Mouse (Mus musculus): ENCODE data around the gene 1700029P11Rik. TPM values are rescaled to one million over a fixed set of nuclear protein-coding genes. Genes with fewer than 3 reads are reported as not detected.
A peak's percentile ranks its signal among the peaks of the same experiment; 100 is the strongest.

1700029P11Rik gene
- not detected in 2 replicates for total RNA-seq (2017)

GRCm38 (mm10) chr15:81980321-81980720 is at the start of gene 1700029P11Rik:
1700029P11Rik (plus strand) TSS chr15:81980540.
- ATAC-seq (ENCODE audit: extremely low read depth, insufficient number of reproducible peaks, low FRiP score, poor library complexity, severe bottlenecking), result no peak

- peak; percentile 54; the same call in 1 of the 2 replicates for ATAC-seq (ENCODE audit: extremely low read depth, insufficient number of reproducible peaks, low FRiP score, poor library complexity, severe bottlenecking)
Observed at GRCm38 (mm10) chr15:81932951-81933470, 47.3 kb upstream of the 1700029P11Rik start.

GRCm38 (mm10) chr15:81933986-81934385 is 46.4 kb upstream of the 1700029P11Rik start:
- peak; percentile 37; the same call in 1 of the 2 replicates for ATAC-seq (ENCODE audit: extremely low read depth, insufficient number of reproducible peaks, low FRiP score, poor library complexity, severe bottlenecking)

- no peak for ATAC-seq (ENCODE audit: extremely low read depth, insufficient number of reproducible peaks, low FRiP score, poor library complexity, severe bottlenecking)
Observed at GRCm38 (mm10) chr15:81935869-81936637, 44.3 kb upstream of the 1700029P11Rik start.

GRCm38 (mm10) chr15:81936679-81937078 is 43.7 kb upstream of the 1700029P11Rik start, which contains the start of gene Csdc2:
Csdc2 (plus strand) TSS chr15:81936759.
- no peak for ATAC-seq (ENCODE audit: extremely low read depth, insufficient number of reproducible peaks, low FRiP score, poor library complexity, severe bottlenecking)

GRCm38 (mm10) chr15:81937098-81937972 is 43.0 kb upstream of the 1700029P11Rik start:
- ATAC-seq (ENCODE audit: extremely low read depth, insufficient number of reproducible peaks, low FRiP score, poor library complexity, severe bottlenecking), result no peak

- ATAC-seq (ENCODE audit: extremely low read depth, insufficient number of reproducible peaks, low FRiP score, poor library complexity, severe bottlenecking), result no peak
Observed at GRCm38 (mm10) chr15:81938246-81938645, 42.1 kb upstream of the 1700029P11Rik start.

GRCm38 (mm10) chr15:81939157-81939715 is 41.1 kb upstream of the 1700029P11Rik start:
- no peak for ATAC-seq (ENCODE audit: extremely low read depth, insufficient number of reproducible peaks, low FRiP score, poor library complexity, severe bottlenecking)

- no peak for ATAC-seq (ENCODE audit: extremely low read depth, insufficient number of reproducible peaks, low FRiP score, poor library complexity, severe bottlenecking)
Observed at GRCm38 (mm10) chr15:81939774-81940173, 40.6 kb upstream of the 1700029P11Rik start.

GRCm38 (mm10) chr15:81940219-81940618 is 40.1 kb upstream of the 1700029P11Rik start:
- ATAC-seq (ENCODE audit: extremely low read depth, insufficient number of reproducible peaks, low FRiP score, poor library complexity, severe bottlenecking), result no peak

GRCm38 (mm10) chr15:81941010-81941409 is 39.3 kb upstream of the 1700029P11Rik start:
- no peak for ATAC-seq (ENCODE audit: extremely low read depth, insufficient number of reproducible peaks, low FRiP score, poor library complexity, severe bottlenecking)

- ATAC-seq (ENCODE audit: extremely low read depth, insufficient number of reproducible peaks, low FRiP score, poor library complexity, severe bottlenecking), result no peak
Observed at GRCm38 (mm10) chr15:81943176-81943749, 37.1 kb upstream of the 1700029P11Rik start.

- ATAC-seq (ENCODE audit: extremely low read depth, insufficient number of reproducible peaks, low FRiP score, poor library complexity, severe bottlenecking), result no peak
Observed at GRCm38 (mm10) chr15:81949076-81949475, 31.3 kb upstream of the 1700029P11Rik start.

- ATAC-seq (ENCODE audit: extremely low read depth, insufficient number of reproducible peaks, low FRiP score, poor library complexity, severe bottlenecking), result no peak
Observed at GRCm38 (mm10) chr15:81949476-81950131, 30.7 kb upstream of the 1700029P11Rik start.

- ATAC-seq (ENCODE audit: extremely low read depth, insufficient number of reproducible peaks, low FRiP score, poor library complexity, severe bottlenecking), result no peak
Observed at GRCm38 (mm10) chr15:81950716-81951115, 29.6 kb upstream of the 1700029P11Rik start.

- ATAC-seq (ENCODE audit: extremely low read depth, insufficient number of reproducible peaks, low FRiP score, poor library complexity, severe bottlenecking), result no peak
Observed at GRCm38 (mm10) chr15:81951159-81951558, 29.2 kb upstream of the 1700029P11Rik start.

- ATAC-seq (ENCODE audit: extremely low read depth, insufficient number of reproducible peaks, low FRiP score, poor library complexity, severe bottlenecking), result no peak
Observed at GRCm38 (mm10) chr15:81952310-81952709, 28.0 kb upstream of the 1700029P11Rik start.

- no peak for ATAC-seq (ENCODE audit: extremely low read depth, insufficient number of reproducible peaks, low FRiP score, poor library complexity, severe bottlenecking)
Observed at GRCm38 (mm10) chr15:81954151-81954583, 26.2 kb upstream of the 1700029P11Rik start.

Measured in neutrophil, adult 5-6 weeks (primary cell).